Mouse (Mus musculus): ENCODE results near the gene Fcnb.

Gene Fcnb

DNA sequence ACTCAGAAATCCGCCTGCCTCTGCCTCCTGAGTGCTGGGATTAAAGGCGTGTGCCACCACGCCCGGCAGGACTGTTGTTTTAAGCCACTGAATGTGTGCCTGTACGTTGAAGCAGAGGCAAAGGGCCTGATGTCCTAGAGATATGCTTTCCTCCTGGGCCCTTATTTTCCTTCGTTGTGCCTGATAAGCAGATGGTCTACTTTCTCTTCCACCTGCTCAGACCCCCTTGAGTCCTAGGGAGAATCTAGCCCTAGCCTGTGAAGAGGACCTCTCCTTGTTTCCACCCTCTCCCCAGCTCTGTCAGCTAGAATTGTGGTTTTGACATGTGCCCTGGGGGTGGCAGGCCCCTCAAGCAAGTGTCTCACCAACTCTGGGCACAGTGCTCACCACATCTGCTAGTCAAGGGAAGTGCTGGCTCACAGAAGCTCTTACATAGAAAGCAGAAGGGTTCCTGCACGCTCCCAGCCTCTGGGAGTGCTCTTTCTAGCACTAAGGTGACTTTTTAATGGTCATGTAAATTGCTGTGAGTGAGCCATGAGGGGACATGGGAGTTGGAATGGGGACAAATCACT lies 9.0 kb downstream of the Fcnb start:
- DNase-seq (ENCODE audit: low spot score), result no peak

DNA sequence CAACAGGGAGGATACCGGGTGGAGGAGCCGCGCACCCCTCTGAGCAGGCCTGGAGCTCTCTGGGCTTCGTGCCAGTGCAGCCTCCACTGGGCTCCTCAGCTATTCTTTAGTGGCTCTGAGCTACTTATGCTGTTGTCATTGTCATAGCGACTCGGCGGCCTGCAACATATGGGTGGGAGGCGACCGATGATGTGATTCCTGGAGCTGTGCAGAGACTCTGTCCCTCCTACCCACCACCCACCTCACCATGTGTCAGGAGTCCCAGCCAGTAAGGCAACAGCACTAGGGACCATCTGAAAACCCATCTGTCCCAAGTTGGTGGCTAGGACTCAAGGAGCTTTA lies 16.2 kb downstream of the Fcnb start:
- peak; percentile 85 for DNase-seq (ENCODE audit: low spot score)

DNA sequence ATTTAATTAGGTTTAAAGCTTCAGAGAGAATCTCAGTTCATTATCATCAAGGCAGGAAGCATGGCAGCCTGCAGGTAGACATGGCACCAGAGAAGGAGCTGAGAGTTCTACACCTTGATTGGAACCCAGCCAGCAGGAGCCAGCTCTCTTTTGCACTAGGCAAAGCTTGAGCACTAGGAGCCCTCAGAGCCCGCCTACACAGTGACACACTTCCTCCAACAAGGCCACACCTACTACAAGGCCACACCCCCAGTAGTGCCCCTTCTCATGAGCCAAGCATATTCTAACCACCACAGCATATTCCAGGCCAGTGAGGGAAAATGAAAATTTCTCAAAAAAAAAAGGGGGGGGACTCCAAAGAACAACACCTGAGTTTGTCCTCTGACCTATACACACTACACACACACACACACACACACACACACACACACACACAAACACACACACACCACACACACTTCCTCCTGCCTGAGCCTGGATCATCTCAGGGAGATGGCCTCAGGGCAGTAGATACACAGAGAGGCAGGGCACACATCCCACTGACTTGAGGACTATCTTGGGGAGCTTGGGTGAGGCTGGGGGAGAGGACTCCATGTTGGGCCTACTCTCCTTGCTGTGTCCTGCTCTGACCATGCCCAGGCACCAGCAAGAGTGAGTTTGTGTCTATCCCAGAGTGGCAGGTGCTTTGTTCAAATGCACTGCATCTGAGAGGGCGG lies 16.7 kb downstream of the Fcnb start:
- no peak for DNase-seq (ENCODE audit: low spot score)

DNA sequence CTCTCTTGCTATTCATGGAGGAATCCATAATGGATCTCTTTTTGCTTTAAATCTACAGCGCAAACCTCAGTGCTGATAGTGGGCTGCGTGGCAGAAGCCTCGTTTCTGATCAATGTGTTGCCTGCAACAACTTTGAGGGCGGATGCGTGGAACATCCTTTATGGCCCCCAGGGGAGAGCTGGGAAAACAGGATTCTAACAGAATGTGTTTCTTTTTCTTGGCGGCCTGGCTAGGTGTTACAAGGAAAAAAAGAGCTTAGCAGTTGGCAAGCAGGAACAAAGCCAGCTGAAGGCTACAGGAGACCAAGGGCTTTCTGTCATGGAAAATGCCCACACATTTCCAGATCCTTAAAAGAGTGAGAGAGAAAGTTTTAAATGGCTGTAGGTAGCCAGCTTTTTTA lies 17.5 kb downstream of the Fcnb start:
- peak; percentile 54 for DNase-seq (ENCODE audit: low spot score)

GRCm38 (mm10) chr2:28066686-28067085 lies 18.0 kb downstream of the Fcnb start:
- DNase-seq (ENCODE audit: low spot score), result no peak

GRCm38 (mm10) chr2:28065081-28065651 lies 19.5 kb downstream of the Fcnb start:
- no peak for DNase-seq (ENCODE audit: low spot score)

GRCm38 (mm10) chr2:28064339-28065080 lies 20.2 kb downstream of the Fcnb start:
- no peak for DNase-seq (ENCODE audit: low spot score)

DNA sequence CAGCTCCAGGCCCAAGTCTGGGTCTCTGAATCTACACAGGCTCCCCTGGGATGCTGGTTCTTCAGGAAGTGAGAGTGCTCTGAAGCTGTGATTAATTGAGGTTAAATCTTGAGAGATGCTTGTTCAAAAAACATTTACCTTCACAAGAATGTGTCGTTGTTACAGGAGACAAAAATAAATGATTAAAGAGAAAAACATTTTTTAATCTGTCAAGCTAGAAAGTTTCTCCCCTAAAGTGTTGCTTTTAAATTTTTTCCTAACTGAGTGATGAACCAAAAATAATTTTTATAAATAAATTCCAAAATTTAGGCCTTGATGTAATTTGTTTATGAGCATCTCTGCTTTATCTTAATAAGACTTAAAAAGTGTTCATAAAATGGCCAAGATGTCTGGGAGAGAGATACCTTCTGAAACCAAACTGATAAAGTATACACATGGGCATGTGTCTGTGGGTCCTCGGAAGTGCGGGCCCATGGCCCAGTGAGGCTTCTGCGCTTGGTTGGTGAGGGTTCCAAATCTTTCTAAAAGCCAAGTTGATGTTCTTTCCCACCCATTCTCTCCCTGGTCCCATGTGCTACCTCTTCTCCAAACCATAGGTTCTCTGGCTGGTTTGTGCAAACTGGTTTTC lies 20.9 kb downstream of the Fcnb start:
- no peak for DNase-seq (ENCODE audit: low spot score)

GRCm38 (mm10) chr2:28059922-28060321 lies 24.8 kb downstream of the Fcnb start:
- DNase-seq (ENCODE audit: low spot score), result no peak

GRCm38 (mm10) chr2:28047092-28047491 lies 37.6 kb downstream of the Fcnb start:
- no peak for DNase-seq (ENCODE audit: low spot score)

- DNase-seq (ENCODE audit: low spot score), result no peak
These were observed 38.4 kb downstream of the Fcnb start for GRCm38 (mm10) chr2:28046311-28046710.

DNA sequence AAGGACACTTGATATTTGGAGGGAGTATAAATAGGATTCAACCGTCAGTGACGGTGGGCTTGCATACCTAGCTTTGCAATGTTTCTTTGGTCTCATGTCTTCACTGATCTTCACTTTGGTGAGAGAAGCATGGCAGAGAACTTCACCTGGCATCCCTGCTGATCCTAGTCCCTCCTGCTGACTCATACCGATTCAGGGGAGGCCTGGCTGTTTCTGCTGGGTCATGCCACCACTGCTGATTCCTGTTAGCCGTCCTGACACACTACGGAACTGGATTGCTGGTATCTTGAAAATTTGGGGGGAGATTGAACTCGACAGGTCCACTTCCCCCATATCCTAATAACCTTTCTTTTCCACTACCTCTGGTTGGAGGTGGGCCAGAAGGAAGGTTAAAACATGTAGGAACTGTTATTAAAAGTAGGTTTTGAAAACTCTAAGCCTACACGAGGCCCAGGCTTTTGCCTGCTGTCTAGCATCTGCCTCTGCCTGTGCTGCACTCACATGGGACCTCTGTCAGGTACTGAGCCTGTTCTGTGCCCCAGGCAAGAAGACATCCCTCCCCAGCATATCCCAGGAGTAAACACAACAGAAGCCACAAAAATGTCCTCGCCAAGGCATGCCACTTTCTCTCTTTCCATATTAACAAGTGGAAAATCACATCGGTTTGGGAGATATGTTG lies 39.6 kb downstream of the Fcnb start:
- no peak for DNase-seq (ENCODE audit: low spot score)

DNA sequence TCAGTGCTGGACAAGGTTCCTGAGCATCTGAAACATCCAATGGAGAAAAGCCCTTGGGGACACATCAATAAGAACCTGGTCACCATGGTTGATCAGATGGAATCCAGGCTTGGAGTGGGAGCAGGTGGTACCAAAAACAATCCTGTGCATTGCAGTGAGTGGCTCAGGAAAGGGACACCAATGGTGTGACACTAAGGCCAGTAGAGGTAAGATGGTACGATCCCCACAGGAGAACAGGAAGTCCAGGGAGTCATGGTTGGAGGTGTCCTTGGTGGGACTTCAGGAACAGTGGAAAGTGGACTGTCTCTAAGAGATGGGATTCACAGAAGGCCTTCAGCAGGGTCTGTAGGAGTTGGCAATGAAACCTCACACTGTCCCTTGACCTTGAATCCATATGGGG lies 44.2 kb downstream of the Fcnb start:
- no peak for DNase-seq (ENCODE audit: low spot score)

DNA sequence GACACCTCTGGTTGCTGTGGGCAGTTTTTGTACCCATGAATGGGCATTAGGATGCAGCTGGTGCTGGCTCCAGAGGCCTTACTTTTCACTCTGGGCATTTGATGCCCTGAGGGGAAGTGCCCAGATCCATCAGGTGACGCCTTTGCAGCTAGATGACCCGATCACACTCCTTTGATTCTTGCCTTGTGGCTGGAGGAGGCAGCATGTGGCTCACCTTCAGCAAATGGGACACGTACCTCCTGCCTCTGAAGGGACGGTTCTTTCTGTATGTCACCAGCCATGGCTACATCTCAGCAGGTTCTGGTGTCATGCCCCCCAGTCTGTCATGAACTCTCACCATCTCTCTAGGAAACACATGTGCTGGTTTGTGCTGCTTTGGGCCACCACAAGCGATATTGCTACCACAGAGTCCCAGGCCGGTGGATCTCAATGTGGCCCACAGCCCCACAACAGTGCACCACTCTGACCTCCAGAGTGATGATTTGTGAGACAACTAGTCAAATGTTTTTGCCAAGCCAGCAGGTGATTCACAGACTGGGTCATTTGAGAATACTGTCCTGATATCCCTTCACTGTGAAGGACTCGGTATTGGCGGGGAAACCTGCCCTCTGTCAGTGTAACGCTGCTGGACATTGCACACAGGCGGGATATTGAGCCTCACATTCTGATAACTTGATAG lies 44.9 kb downstream of the Fcnb start:
- no peak for DNase-seq (ENCODE audit: low spot score)

- no peak for DNase-seq (ENCODE audit: low spot score)
These were observed 46.1 kb downstream of the Fcnb start for GRCm38 (mm10) chr2:28038391-28039096.

GRCm38 (mm10) chr2:28037505-28038390 lies 46.9 kb downstream of the Fcnb start:
- no peak for DNase-seq (ENCODE audit: low spot score)

DNA sequence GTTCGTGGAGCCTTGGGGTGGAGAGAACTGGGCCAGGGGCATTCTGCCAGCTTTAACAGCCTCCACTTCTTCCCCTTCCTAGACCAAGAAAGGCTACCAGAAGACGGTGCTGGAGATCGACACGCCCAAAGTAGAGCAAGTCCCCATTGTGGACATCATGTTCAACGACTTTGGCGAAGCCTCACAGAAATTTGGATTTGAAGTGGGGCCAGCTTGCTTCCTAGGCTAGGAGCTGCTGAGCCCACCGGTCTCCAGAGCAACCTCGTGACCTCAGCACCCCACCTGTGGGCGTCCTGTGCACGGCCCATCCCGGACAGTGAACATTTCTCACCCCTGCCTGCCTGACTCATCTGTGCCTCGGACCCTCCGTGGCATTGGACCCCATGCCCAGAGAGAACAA lies 47.9 kb downstream of the Fcnb start:
- no peak for DNase-seq (ENCODE audit: low spot score)

DNA sequence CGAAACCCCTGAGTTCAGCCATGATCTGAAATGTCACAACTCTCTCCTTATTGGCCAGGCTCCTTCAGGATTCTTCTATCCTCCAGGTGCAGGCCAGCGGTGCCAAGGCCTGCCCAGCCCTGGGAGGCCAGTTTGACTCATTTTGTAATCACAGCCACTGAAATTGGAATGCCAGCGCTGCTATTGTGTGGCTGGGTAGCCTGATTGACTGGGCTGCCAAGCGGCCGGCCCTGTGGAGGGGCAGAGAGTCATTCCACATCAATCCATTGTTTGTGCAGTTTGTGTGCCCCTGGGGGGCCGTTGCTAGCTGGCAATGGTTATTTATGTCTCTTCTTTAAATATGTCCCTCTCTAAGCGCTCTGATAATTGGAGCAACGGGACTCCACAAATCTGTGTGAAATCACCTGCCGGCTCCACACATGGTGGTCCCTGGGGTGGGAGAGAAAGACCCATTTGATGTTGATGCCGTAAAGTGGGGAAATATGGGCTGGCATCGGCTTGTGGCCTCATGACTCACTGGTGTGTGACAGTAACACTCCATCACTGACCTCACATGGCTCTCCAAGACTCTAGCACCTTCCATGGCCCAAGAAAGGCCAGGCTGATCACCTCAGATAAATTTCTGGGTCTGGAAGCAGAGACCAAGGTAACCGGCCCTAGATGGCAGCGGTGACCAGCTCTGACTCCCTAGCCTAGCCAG lies 50.5 kb downstream of the Fcnb start:
- no peak for DNase-seq (ENCODE audit: low spot score)

GRCm38 (mm10) chr2:28032469-28032868 lies 52.2 kb downstream of the Fcnb start:
- DNase-seq (ENCODE audit: low spot score), result no peak
